Mouse (Mus musculus): ENCODE data around the gene Dcun1d3. TPM values are rescaled to one million over a fixed set of nuclear protein-coding genes. Genes with fewer than 3 reads are reported as not detected.
A peak's percentile ranks its signal among the peaks of the same experiment; 100 is the strongest.

Dcun1d3 gene
- total and polyA plus RNA-seq, 2 experiments from 2014 or later = 10.0 to 14.6 TPM

DNA sequence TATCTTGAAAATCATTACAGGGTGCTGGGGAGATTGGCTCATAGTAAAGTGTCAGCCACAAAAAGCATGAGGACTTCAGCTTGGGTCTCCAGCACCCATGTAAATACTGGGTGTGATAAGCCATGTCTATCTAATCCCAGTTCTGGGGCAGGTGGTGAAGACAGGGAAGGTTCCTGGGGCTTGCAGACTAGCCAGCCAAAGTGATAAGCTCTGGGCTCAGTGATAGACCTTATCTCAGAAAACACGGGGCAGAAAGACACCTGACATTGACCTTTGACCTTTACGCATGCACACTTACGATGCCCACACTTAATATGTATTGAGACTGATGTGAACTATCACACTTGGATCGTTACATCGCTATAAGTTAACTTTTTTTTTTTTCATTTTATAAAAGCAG is 31.6 kb downstream of the Dcun1d3 start:
- Histone ChIP-seq H3K9ac (replicated peaks; ENCODE audit: low read length, poor library complexity, severe bottlenecking) (no peak overlapping the region), H3K4me2 (ENCODE audit: low read depth, low read length, poor library complexity, severe bottlenecking) (no peak overlapping the region), H3K4me1 (ENCODE audit: insufficient read depth, low read length) (peaks cover 5% of the 10 kb centered on the region; the same call in 1 of the 2 replicates), H3K27me3 (ENCODE audit: insufficient read depth, low read length) (no peaks in the 10 kb centered on the region), H3K9me3 (ENCODE audit: low read length) (no peaks in the 10 kb centered on the region), H3K27ac (ENCODE audit: low read depth, low read length) (no peak overlapping the region), H3K4me3 (ENCODE audit: low read depth, low read length) (no peak overlapping the region), H3K36me3 (ENCODE audit: insufficient read depth, low read length) (no peaks in the 10 kb centered on the region)
- DNase-seq (ENCODE audit: low spot score) (no peak), ATAC-seq (ENCODE audit: low FRiP score) (no peak)
- no peak for TF ChIP-seq CTCF (IDR thresholded peaks at IDR 0.05)
- WGBS = 94% methylated on average over 5 of the region's 5 CpGs

DNA sequence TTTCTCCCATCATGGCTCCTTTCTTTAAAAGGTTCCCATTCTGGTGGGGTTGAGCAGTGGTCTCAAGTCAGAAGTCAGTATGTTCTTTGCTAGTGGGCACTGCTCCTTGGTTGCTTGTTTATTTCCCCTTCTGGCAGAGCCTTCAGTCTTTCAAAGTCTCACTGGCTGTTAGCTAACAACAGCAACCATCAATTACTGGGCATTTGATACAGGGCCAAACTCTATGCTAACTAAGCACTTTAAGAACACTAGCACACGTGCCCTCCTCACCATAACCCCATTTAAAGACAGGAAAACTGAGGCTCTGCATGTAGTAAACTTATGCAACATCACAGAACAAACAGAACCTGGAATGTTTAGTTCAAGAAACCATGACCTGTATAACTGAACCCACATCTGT is 33.9 kb downstream of the Dcun1d3 start:
- no peak overlapping the region for H3K4me2 ChIP-seq (ENCODE audit: low read depth, low read length, poor library complexity, severe bottlenecking)
- peaks cover 10% of the 10 kb centered on the region; the same call in 1 of the 2 replicates for H3K36me3 ChIP-seq (ENCODE audit: insufficient read depth, low read length)
- TF ChIP-seq CTCF (IDR thresholded peaks at IDR 0.05) = no peak
- DNase-seq (ENCODE audit: low spot score) (peak; percentile 14), ATAC-seq (ENCODE audit: low FRiP score) (no peak)
- H3K4me1 ChIP-seq (ENCODE audit: insufficient read depth, low read length) = peaks cover 5% of the 10 kb centered on the region; the same call in 1 of the 2 replicates
- H3K9ac ChIP-seq (replicated peaks; ENCODE audit: low read length, poor library complexity, severe bottlenecking) = no peak overlapping the region
- no peaks in the 10 kb centered on the region for H3K27me3 ChIP-seq (ENCODE audit: insufficient read depth, low read length)
- WGBS = 49% methylated on average over 1 of the region's 1 CpGs
- no peak overlapping the region for H3K4me3 ChIP-seq (ENCODE audit: low read depth, low read length)
- H3K9me3 ChIP-seq (ENCODE audit: low read length) = no peaks in the 10 kb centered on the region
- peak overlapping the region; percentile 34; the same call in 1 of the 2 replicates for H3K27ac ChIP-seq (ENCODE audit: low read depth, low read length)

DNA sequence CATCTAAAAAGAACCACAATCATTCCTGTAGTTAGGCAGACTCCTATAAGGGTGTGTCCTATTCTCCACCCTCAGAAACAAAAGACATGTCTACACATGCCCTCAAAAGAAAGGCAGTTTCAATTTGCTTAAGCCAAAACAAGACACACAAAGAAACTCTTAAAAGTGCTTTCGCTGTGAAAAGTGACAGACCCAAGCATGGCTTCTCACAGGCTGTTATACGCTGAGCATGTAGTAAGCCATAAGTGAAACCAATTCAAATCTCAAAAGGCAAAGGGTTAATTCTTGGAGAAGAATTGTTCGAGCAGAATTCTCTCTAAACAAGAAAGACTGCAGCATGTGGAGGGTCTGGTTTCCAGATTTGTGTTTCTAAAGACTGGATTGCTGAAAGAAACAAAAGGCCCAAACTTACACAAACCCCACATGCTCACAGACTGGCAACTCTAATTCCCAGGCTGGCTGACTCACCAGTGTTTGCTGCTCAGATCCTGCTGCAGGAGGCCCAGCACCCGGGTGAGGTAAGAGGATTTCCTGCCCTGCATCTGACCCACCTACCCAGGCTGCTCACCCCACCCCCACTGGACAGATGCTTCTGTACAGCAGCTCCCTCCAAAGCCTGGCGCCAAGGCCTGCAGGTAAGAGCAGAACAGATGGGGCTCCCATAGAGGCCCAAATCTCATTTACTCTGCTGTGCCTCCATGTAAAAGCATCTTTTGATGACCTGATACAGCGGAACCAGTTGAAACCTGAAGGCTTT is 34.6 kb downstream of the Dcun1d3 start:
- TF ChIP-seq CTCF (IDR thresholded peaks at IDR 0.05) = no peak
- H3K9ac ChIP-seq (replicated peaks; ENCODE audit: low read length, poor library complexity, severe bottlenecking) = peak overlapping the region; percentile 25; the same call in 1 of the 2 replicates
- H3K27ac ChIP-seq (ENCODE audit: low read depth, low read length) = peak overlapping the region; percentile 34; the same call in 1 of the 2 replicates
- H3K9me3 ChIP-seq (ENCODE audit: low read length) = no peaks in the 10 kb centered on the region
- DNase-seq (ENCODE audit: low spot score) (peak; percentile 28), ATAC-seq (ENCODE audit: low FRiP score) (peak; percentile 54; the same call in 1 of the 2 replicates)
- H3K4me2 ChIP-seq (ENCODE audit: low read depth, low read length, poor library complexity, severe bottlenecking) = no peak overlapping the region
- peaks cover 10% of the 10 kb centered on the region; the same call in 1 of the 2 replicates for H3K36me3 ChIP-seq (ENCODE audit: insufficient read depth, low read length)
- WGBS = 16% methylated on average over 6 of the region's 6 CpGs
- H3K4me1 ChIP-seq (ENCODE audit: insufficient read depth, low read length) = peaks cover 5% of the 10 kb centered on the region; the same call in 1 of the 2 replicates
- H3K27me3 ChIP-seq (ENCODE audit: insufficient read depth, low read length) = no peaks in the 10 kb centered on the region
- no peak overlapping the region for H3K4me3 ChIP-seq (ENCODE audit: low read depth, low read length)

DNA sequence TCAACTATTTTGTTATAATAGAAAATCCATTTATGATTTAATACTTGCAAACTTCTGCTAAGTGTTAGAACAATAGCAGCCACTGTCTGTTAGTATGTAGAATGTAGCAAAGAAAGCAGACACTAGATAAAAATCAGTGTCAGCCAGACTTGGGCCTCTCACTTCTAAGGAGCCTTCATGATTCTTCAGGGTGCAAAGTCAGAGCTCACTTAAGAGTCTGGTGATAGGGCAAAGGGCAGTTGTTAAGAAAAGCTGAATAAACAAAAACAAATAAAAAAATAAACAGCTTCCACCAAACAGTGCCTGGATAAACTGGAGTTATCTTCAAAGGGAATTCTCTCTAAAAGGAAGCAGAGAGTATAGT is 35.1 kb downstream of the Dcun1d3 start:
- Histone ChIP-seq H3K9ac (replicated peaks; ENCODE audit: low read length, poor library complexity, severe bottlenecking) (no peak overlapping the region), H3K36me3 (ENCODE audit: insufficient read depth, low read length) (peaks cover 10% of the 10 kb centered on the region; the same call in 1 of the 2 replicates), H3K27ac (ENCODE audit: low read depth, low read length) (no peak overlapping the region), H3K4me3 (ENCODE audit: low read depth, low read length) (no peak overlapping the region), H3K4me2 (ENCODE audit: low read depth, low read length, poor library complexity, severe bottlenecking) (no peak overlapping the region), H3K9me3 (ENCODE audit: low read length) (no peaks in the 10 kb centered on the region), H3K4me1 (ENCODE audit: insufficient read depth, low read length) (peaks cover 5% of the 10 kb centered on the region; the same call in 1 of the 2 replicates), H3K27me3 (ENCODE audit: insufficient read depth, low read length) (no peaks in the 10 kb centered on the region)
- DNase-seq (ENCODE audit: low spot score) (no peak), ATAC-seq (ENCODE audit: low FRiP score) (no peak)
- TF ChIP-seq CTCF (IDR thresholded peaks at IDR 0.05) = no peak

DNA sequence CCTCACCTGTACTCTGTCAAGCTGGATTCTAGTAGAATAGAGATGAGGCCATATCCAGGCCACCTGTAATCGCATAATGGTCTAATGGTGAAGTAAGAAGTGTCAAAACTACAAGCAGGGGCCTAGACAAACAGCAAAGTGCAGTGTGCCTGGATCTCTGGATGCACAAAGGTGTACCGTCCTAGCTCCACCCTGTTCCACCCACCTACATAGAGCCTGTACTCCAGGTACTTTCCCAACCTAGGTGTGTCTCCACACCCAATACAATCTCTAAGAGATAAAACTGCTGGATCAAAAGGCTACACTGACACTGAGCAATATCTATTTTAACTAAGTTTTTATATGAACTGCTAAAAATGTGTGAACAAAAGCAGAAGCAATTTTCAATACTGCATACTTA is 35.5 kb downstream of the Dcun1d3 start:
- WGBS = 98% methylated on average over 2 of the region's 2 CpGs
- Histone ChIP-seq H3K4me2 (ENCODE audit: low read depth, low read length, poor library complexity, severe bottlenecking) (no peak overlapping the region), H3K4me1 (ENCODE audit: insufficient read depth, low read length) (peaks cover 5% of the 10 kb centered on the region; the same call in 1 of the 2 replicates), H3K9me3 (ENCODE audit: low read length) (no peaks in the 10 kb centered on the region), H3K27me3 (ENCODE audit: insufficient read depth, low read length) (no peaks in the 10 kb centered on the region), H3K27ac (ENCODE audit: low read depth, low read length) (no peak overlapping the region), H3K36me3 (ENCODE audit: insufficient read depth, low read length) (peaks cover 10% of the 10 kb centered on the region; the same call in 1 of the 2 replicates), H3K4me3 (ENCODE audit: low read depth, low read length) (no peak overlapping the region), H3K9ac (replicated peaks; ENCODE audit: low read length, poor library complexity, severe bottlenecking) (no peak overlapping the region)
- no peak for DNase-seq (ENCODE audit: low spot score)
- no peak for TF ChIP-seq CTCF (IDR thresholded peaks at IDR 0.05)
- ATAC-seq (ENCODE audit: low FRiP score) = no peak

DNA sequence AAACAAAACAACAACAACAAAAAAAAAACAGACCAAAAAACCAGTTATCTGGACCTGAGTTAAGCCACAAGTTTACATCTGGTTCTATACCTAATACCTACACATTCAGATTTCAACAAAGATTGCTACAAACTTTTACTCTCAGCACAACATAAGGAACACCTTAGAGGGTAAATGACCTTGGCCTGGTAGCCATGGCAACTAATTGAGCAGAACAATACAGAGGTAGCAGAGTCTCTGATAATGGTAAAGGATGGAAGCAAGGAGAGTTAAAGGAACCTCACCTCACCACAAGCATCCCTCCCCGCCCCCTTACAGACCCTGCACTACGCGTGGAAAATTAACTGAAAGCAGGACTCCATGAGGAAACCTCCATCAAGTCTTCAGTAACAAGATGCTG is 36.0 kb downstream of the Dcun1d3 start:
- H3K4me1 ChIP-seq (ENCODE audit: insufficient read depth, low read length) = peaks cover 5% of the 10 kb centered on the region; the same call in 1 of the 2 replicates
- H3K9me3 ChIP-seq (ENCODE audit: low read length) = no peaks in the 10 kb centered on the region
- no peak for TF ChIP-seq CTCF (IDR thresholded peaks at IDR 0.05)
- no peak overlapping the region for H3K4me3 ChIP-seq (ENCODE audit: low read depth, low read length)
- no peak overlapping the region for H3K9ac ChIP-seq (replicated peaks; ENCODE audit: low read length, poor library complexity, severe bottlenecking)
- H3K4me2 ChIP-seq (ENCODE audit: low read depth, low read length, poor library complexity, severe bottlenecking) = no peak overlapping the region
- no peaks in the 10 kb centered on the region for H3K27me3 ChIP-seq (ENCODE audit: insufficient read depth, low read length)
- DNase-seq (ENCODE audit: low spot score) = no peak
- H3K36me3 ChIP-seq (ENCODE audit: insufficient read depth, low read length) = peaks cover 10% of the 10 kb centered on the region; the same call in 1 of the 2 replicates
- no peak for ATAC-seq (ENCODE audit: low FRiP score)
- H3K27ac ChIP-seq (ENCODE audit: low read depth, low read length) = no peak overlapping the region
- 79% methylated on average over 3 of the region's 3 CpGs for WGBS
